Mouse (Mus musculus) lung, adult 2 months (tissue): Measurements from ENCODE around the gene Homer2.

Source experiments
- CTCF ChIP-seq: fragments of 200-500 bp; IDR thresholded peaks from 2 replicates; pipeline ENCODE4 v1.5.1; 2011; ENCODE audit warnings: mild to moderate bottlenecking, low read length, control low read depth; ENCODE audit not compliant: insufficient read depth
- POLR2A ChIP-seq: fragments of 200-500 bp; IDR thresholded peaks from 2 replicates; pipeline ENCODE4 v1.6.1; 2011; ENCODE audit warnings: low read depth, mild to moderate bottlenecking, control low read depth, low read length, borderline replicate concordance; ENCODE audit errors: extremely low read depth

DNA sequence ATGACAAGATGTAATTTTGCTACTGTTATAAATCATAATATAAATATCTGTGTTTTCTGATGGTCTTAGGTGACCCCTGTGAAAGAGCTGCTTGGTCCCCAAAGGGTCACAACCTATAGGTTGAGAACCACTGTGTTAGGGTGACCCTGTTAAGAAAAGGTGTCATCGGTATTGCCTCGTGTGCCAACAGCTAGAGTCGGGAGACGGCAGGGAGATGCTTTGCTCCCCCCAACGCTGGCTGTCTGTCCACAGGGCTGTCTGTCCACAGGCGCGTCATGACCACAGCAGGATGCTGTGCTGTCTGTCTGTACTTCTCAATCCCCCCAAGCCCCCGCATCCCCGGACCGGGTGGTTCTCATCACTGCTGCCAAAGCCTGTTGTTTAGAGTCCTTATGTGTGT lies 131.7 kb downstream of the Homer2 start:
- no peak for TF ChIP-seq POLR2A
- no peak for TF ChIP-seq CTCF
